Mouse (Mus musculus): ENCODE measurements around the gene Arhgef11.

Arhgef11 gene

GRCm38 (mm10) chr3:87661291-87661690 lies 43.9 kb downstream of the Arhgef11 start:
- DNase-seq (ENCODE audit: low spot score) = no peak

- no peak for DNase-seq (ENCODE audit: low spot score)
These were observed 101.2 kb downstream of the Arhgef11 start for GRCm38 (mm10) chr3:87718525-87718924.

- DNase-seq (ENCODE audit: low spot score) = no peak
These were observed 107.2 kb downstream of the Arhgef11 start for GRCm38 (mm10) chr3:87724556-87724955.

- DNase-seq (ENCODE audit: low spot score) = no peak
These were observed 108.2 kb downstream of the Arhgef11 start for GRCm38 (mm10) chr3:87725396-87726160.

GRCm38 (mm10) chr3:87726191-87726590 lies 108.8 kb downstream of the Arhgef11 start:
- DNase-seq (ENCODE audit: low spot score) = no peak

GRCm38 (mm10) chr3:87728696-87729095 lies 111.3 kb downstream of the Arhgef11 start:
- no peak for DNase-seq (ENCODE audit: low spot score)

GRCm38 (mm10) chr3:87733098-87733497 lies 115.7 kb downstream of the Arhgef11 start:
- no peak for DNase-seq (ENCODE audit: low spot score)

- DNase-seq (ENCODE audit: low spot score) = no peak
These were observed 116.8 kb downstream of the Arhgef11 start for GRCm38 (mm10) chr3:87733984-87734761.

- DNase-seq (ENCODE audit: low spot score) = no peak
These were observed 118.0 kb downstream of the Arhgef11 start for GRCm38 (mm10) chr3:87735335-87735734.

GRCm38 (mm10) chr3:87738906-87739305 lies 121.5 kb downstream of the Arhgef11 start:
- DNase-seq (ENCODE audit: low spot score) = no peak

- no peak for DNase-seq (ENCODE audit: low spot score)
These were observed 124.7 kb downstream of the Arhgef11 start for GRCm38 (mm10) chr3:87742013-87742412.

GRCm38 (mm10) chr3:87742735-87743134 lies 125.4 kb downstream of the Arhgef11 start:
- DNase-seq (ENCODE audit: low spot score) = no peak

GRCm38 (mm10) chr3:87743927-87744326 lies 126.6 kb downstream of the Arhgef11 start:
- no peak for DNase-seq (ENCODE audit: low spot score)

GRCm38 (mm10) chr3:87745036-87745659 lies 127.8 kb downstream of the Arhgef11 start:
- no peak for DNase-seq (ENCODE audit: low spot score)

GRCm38 (mm10) chr3:87748431-87748830 lies 131.1 kb downstream of the Arhgef11 start, which contains the start of gene Lrrc71:
Lrrc71 (minus strand) TSS chr3:87748625.
- DNase-seq (ENCODE audit: low spot score) = no peak

- peak; percentile 41 for DNase-seq (ENCODE audit: low spot score)
These were observed 131.7 kb downstream of the Arhgef11 start for GRCm38 (mm10) chr3:87749036-87749435.

GRCm38 (mm10) chr3:87749977-87750376 lies 132.6 kb downstream of the Arhgef11 start:
- DNase-seq (ENCODE audit: low spot score) = no peak

- DNase-seq (ENCODE audit: low spot score) = no peak
These were observed 135.2 kb downstream of the Arhgef11 start for GRCm38 (mm10) chr3:87752567-87752966.

- DNase-seq (ENCODE audit: low spot score) = no peak
These were observed 136.5 kb downstream of the Arhgef11 start for GRCm38 (mm10) chr3:87753829-87754228.

- DNase-seq (ENCODE audit: low spot score) = peak; percentile 85
These were observed 138.6 kb downstream of the Arhgef11 start for GRCm38 (mm10) chr3:87755964-87756363.

GRCm38 (mm10) chr3:87756488-87756887 lies 139.1 kb downstream of the Arhgef11 start:
- DNase-seq (ENCODE audit: low spot score) = no peak

GRCm38 (mm10) chr3:87758641-87759040 lies 141.3 kb downstream of the Arhgef11 start:
- DNase-seq (ENCODE audit: low spot score) = no peak

Data from retina, embryonic 14.5 days (tissue).